Mouse (Mus musculus) liver, embryonic 14.5 days (tissue): ENCODE results near the gene Ssbp3. TPM values are rescaled to one million over a fixed set of nuclear protein-coding genes. Genes with fewer than 3 reads are reported as not detected.

Experiments used
- ATAC-seq: fragments of 200-750 bp; cut with Nextera tagmentation; 2 replicates; pipeline ENCODE4 v1.8.0; 2017; ENCODE audit warnings: moderate number of reproducible peaks, mild to moderate bottlenecking, moderate library complexity; ENCODE audit not compliant: insufficient read depth
- DNase-seq, 3 experiments: peaks; one replicate each; pipeline ENCODE4 v3.0.0-alpha.2; 2012 to 2013; ENCODE audit warnings: low read depth in 3 of 3, low spot score in 3 of 3
- H3K27ac ChIP-seq: fragments of 300-500 bp; sonication (generic); 2 replicates; pipeline ENCODE4 v1.5.1; 2014; ENCODE audit warnings: moderate library complexity, mild to moderate bottlenecking, control low read depth, inconsistent platforms
- H3K27me3 ChIP-seq: fragments of 300-500 bp; sonication (generic); 2 replicates; pipeline ENCODE4 v1.6.1; 2014; ENCODE audit warnings: mild to moderate bottlenecking, low read length, moderate library complexity; ENCODE audit not compliant: control insufficient read depth, insufficient read depth
- H3K36me3 ChIP-seq: fragments of 300-500 bp; sonication (generic); replicated peaks from 2 replicates; pipeline ENCODE4 v1.6.1; 2014; ENCODE audit warnings: low read depth; ENCODE audit not compliant: control insufficient read depth, insufficient read depth
- H3K4me1 ChIP-seq, 2 experiments: fragments of 200-500 bp in 1 of 2; fragments of 300-500 bp in 1 of 2; sonication (generic) in 1 of 2; replicated peaks; 2 replicates each; pipeline ENCODE4 v1.6.1; 2012 to 2014; ENCODE audit warnings: antibody characterized with exemption in 1 of 2, inconsistent platforms in 1 of 2, low read length in 1 of 2; ENCODE audit not compliant: control insufficient read depth in 2 of 2, insufficient read depth in 2 of 2
- H3K4me2 ChIP-seq: fragments of 300-500 bp; sonication (generic); 2 replicates; pipeline ENCODE4 v1.6.1; 2014; ENCODE audit warnings: low read depth, mild to moderate bottlenecking, control low read depth, moderate library complexity
- H3K4me3 ChIP-seq, 2 experiments: fragments of 200-500 bp in 1 of 2; fragments of 300-500 bp in 1 of 2; sonication (generic) in 1 of 2; 2 replicates each; pipeline ENCODE4 v1.5.1; 2012 to 2014; ENCODE audit warnings: low read depth in 2 of 2, low read length in 2 of 2, mild to moderate bottlenecking in 2 of 2, control low read depth in 1 of 2, inconsistent platforms in 1 of 2, moderate library complexity in 1 of 2; ENCODE audit not compliant: insufficient read depth in 1 of 2
- H3K9ac ChIP-seq: fragments of 300-500 bp; sonication (generic); replicated peaks from 2 replicates; pipeline ENCODE4 v1.6.1; 2014; ENCODE audit warnings: mild to moderate bottlenecking, control low read depth, moderate library complexity
- H3K9me3 ChIP-seq: fragments of 300-500 bp; sonication (generic); 2 replicates; pipeline ENCODE4 v1.6.1; 2016; ENCODE audit warnings: low read length, mixed read lengths; ENCODE audit not compliant: control insufficient read depth
- CTCF ChIP-seq: IDR thresholded peaks from 2 replicates; pipeline ENCODE4 v1.5.1; 2016; ENCODE audit warnings: antibody characterized with exemption, low read depth, control low read depth
- EP300 ChIP-seq: IDR thresholded peaks from 2 replicates; pipeline ENCODE4 v1.6.1; 2016; ENCODE audit warnings: antibody characterized with exemption, low read depth
- WGBS: fragments of 180-500 bp; shearing (Covaris S2); extraction: QIAGEN DNeasy Blood & Tissue Kit; methylation state at CpG from one replicate; pipeline ENCODE4 v1.1.7; 2014; ENCODE audit not compliant: insufficient replicate concordance; 5-methylcytosine and 5-hydroxymethylcytosine counted together
- polyA plus RNA-seq, 2 experiments: library from polyadenylated mRNA; depleted of rRNA in 1 of 2; stranded (reverse) in 1 of 2; unstranded in 1 of 2; fragments of >200 nt; fragmentation: Nextera tagmentation in 1 of 2; extraction: Ambion mirVana in 1 of 2; gene quantifications; 2 replicates each; pipeline versions ENCODE4 v1.2.1 to v1.2.3; 2012 to 2014

Gene Ssbp3
- polyA plus RNA-seq, 2 experiments, result 33.0 to 52.1 TPM

- ATAC-seq, result no peak
- no peak overlapping the region for H3K4me2 ChIP-seq
- H3K4me3 ChIP-seq, result no peak overlapping the region
- DNase-seq, result no peak
- no peak for TF ChIP-seq CTCF
- no peak for TF ChIP-seq EP300
- H3K27ac ChIP-seq, result no peak overlapping the region
- no peaks in the 10 kb centered on the region for H3K4me1 ChIP-seq
- WGBS, result 55% methylated on average over 16 of the region's 16 CpGs
- H3K9ac ChIP-seq, result no peak overlapping the region
- H3K27me3 ChIP-seq, result no peaks in the 10 kb centered on the region
- no peaks in the 10 kb centered on the region for H3K9me3 ChIP-seq
- no peaks in the 10 kb centered on the region for H3K36me3 ChIP-seq
Measured at GRCm38 (mm10) chr4:107094484-107095187, 184.1 kb downstream of the Ssbp3 start.

DNA sequence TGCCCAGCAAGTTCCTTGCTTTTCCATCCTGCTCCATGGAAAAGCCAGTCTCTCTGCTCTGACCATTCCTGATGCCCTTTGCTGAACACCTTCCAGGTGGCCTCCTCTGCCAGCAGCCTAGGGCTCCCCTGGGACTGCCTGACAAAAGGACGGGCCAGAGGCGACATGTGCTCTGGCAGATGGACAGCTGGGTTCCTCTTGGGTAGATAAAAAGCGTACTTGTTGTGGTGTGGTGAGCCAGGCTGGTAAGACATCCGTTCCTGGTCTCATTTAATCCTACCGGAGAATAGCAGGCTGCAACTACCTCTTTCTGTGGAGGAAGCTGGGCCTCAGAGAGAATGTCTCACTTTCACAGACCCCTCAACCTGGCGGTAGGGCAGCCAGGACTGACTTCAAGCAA is 185.5 kb downstream of the Ssbp3 start:
- no peaks in the 10 kb centered on the region for H3K9me3 ChIP-seq
- H3K4me1 ChIP-seq, result no peaks in the 10 kb centered on the region
- no peak for ATAC-seq
- no peaks in the 10 kb centered on the region for H3K36me3 ChIP-seq
- no peaks in the 10 kb centered on the region for H3K27me3 ChIP-seq
- DNase-seq, result no peak
- H3K27ac ChIP-seq, result no peak overlapping the region
- H3K4me2 ChIP-seq, result no peak overlapping the region
- no peak overlapping the region for H3K9ac ChIP-seq
- H3K4me3 ChIP-seq, result no peak overlapping the region
- TF ChIP-seq EP300 (no peak), CTCF (no peak)
- WGBS, result 12% methylated on average over 6 of the region's 6 CpGs

- ATAC-seq (no peak), DNase-seq (no peak)
- Histone ChIP-seq H3K4me1 (no peaks in the 10 kb centered on the region), H3K36me3 (no peaks in the 10 kb centered on the region), H3K4me3 (no peak within 1 kb of the TSS), H3K27ac (no peak within 1 kb of the TSS), H3K9ac (no peak within 1 kb of the TSS), H3K9me3 (no peaks in the 10 kb centered on the region), H3K27me3 (no peaks in the 10 kb centered on the region), H3K4me2 (no peak within 1 kb of the TSS)
- 74% methylated on average over 16 of the region's 16 CpGs for WGBS
- TF ChIP-seq CTCF (no peak), EP300 (no peak)
Measured at GRCm38 (mm10) chr4:107096841-107097373, 186.4 kb downstream of the Ssbp3 start, which contains the start of gene Cdcp2. Cdcp2 (plus strand) TSS chr4:107096891.

GRCm38 (mm10) chr4:107097871-107098270 is 187.4 kb downstream of the Ssbp3 start:
- Histone ChIP-seq H3K27me3 (no peaks in the 10 kb centered on the region), H3K4me2 (no peak overlapping the region), H3K36me3 (no peaks in the 10 kb centered on the region), H3K9me3 (no peaks in the 10 kb centered on the region), H3K9ac (no peak overlapping the region), H3K4me3 (no peak overlapping the region), H3K4me1 (no peaks in the 10 kb centered on the region), H3K27ac (no peak overlapping the region)
- DNase-seq (no peak), ATAC-seq (no peak)
- WGBS, result 47% methylated on average over 15 of the region's 15 CpGs
- no peak for TF ChIP-seq CTCF
- TF ChIP-seq EP300, result no peak

- DNase-seq, result no peak
- Histone ChIP-seq H3K9ac (no peak overlapping the region), H3K4me2 (no peak overlapping the region), H3K4me1 (no peaks in the 10 kb centered on the region), H3K4me3 (no peak overlapping the region), H3K36me3 (no peaks in the 10 kb centered on the region), H3K9me3 (no peaks in the 10 kb centered on the region), H3K27me3 (no peaks in the 10 kb centered on the region), H3K27ac (no peak overlapping the region)
- no peak for TF ChIP-seq EP300
- no peak for TF ChIP-seq CTCF
- ATAC-seq, result no peak
- 74% methylated on average over 10 of the region's 10 CpGs for WGBS
Measured at GRCm38 (mm10) chr4:107098375-107098774, 187.9 kb downstream of the Ssbp3 start.
